Mouse (Mus musculus) gastrocnemius, postnatal 36 days (tissue): ENCODE measurements around the gene Atp6v0a4. TPM values are rescaled to one million over a fixed set of nuclear protein-coding genes. Genes with fewer than 3 reads are reported as not detected.

Experiments
- DNase-seq, 2 experiments: peaks; one replicate each; pipeline ENCODE4 v3.0.0; 2022
- intact Hi-C: fragments of 180-260 bp; cut with DNase I; formaldehyde crosslinking; loops from one replicate; pipeline ENCODE4 v1.15.1; 2025
- total RNA-seq, 2 experiments: library from RNA; stranded (reverse); gene quantifications; 2 replicates each; pipeline ENCODE4 v1.2.3; 2021

Gene Atp6v0a4
- total RNA-seq, 2 experiments from 2014 or later, result 0.39 to 0.61 TPM

DNA sequence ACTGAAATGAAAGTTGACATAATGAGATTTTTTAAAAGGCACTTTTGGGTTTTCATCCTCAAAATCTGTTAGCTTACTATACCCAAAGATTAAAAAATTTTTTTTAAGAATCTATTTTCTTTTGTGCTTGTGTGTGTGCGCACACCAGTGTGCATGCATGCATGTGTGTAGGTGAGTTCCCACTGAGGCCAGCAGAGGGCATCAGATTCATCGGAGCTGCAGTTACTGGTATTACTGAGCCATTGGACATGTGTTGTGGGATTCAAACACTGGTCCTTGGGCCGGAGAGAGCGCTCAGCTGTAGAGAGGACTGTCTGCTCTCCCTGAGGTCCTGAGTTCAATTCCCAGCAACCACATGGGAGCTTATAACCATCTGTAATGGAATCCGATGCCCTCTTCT lies 5.5 kb upstream of the Atp6v0a4 start:
- intact Hi-C loops, result no loop called here
- DNase-seq, result no peak

DNA sequence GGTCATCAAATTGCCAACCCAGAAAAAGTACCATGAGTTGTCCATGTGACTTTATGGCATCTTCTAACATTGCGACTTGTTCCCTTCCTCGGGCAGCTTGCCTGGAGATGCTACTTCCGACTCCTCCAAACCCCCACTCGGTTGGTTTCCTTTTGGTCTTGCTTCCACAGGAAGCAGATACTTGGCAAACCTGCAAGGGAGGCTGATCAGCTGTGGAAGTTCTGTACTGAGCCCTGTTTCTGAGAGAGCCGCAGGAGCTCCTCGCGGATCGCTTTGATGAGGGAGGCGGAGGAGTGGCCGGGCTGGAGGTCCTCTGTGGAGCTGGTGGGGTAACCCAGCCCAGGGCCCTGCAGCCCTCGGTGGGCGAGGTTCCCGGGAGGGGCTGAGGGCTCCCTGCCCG lies 3.7 kb upstream of the Atp6v0a4 start:
- intact Hi-C loops, result no loop called here
- no peak for DNase-seq

DNA sequence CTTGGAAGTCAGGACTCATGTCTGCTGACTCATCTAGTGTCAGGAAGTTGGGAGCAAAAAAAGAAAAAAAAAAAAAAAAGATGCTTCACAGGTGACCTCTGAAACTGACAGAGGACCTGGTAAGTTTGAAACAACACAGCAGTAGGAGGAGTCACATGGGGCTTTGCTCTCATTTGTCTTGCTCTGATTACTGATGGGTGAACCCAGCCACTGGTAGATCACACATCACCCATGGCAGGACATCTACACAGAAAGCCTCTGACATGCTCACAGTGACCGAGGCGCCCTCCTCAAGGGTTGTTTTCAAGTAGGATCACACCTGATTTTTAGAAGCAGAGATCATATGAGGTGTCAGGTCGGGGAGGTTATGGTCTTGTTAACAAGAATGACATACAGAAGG lies 1.1 kb upstream of the Atp6v0a4 start:
- intact Hi-C loops, result no loop called here
- no peak for DNase-seq

DNA sequence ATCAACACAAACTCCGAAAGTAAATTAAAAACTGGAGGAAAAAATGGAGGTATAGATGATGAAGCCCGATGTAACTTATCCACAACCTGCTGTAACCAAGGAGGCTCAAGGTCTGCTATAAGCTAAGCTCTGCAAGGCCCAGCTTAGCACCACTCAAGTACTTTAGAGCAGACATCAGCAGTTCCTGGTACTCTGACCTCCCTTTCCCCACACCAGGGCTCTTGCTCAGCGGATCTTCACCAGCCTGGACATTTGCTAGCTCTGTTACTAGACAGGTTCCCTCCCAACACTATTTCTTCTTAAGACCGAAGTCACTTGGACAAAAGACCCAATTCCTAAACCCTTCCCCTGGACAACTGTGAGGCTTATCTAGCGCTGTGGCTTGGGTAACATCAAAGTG lies 496 bp upstream of the Atp6v0a4 start:
- no peak for DNase-seq
- intact Hi-C loops, result no loop called here

DNA sequence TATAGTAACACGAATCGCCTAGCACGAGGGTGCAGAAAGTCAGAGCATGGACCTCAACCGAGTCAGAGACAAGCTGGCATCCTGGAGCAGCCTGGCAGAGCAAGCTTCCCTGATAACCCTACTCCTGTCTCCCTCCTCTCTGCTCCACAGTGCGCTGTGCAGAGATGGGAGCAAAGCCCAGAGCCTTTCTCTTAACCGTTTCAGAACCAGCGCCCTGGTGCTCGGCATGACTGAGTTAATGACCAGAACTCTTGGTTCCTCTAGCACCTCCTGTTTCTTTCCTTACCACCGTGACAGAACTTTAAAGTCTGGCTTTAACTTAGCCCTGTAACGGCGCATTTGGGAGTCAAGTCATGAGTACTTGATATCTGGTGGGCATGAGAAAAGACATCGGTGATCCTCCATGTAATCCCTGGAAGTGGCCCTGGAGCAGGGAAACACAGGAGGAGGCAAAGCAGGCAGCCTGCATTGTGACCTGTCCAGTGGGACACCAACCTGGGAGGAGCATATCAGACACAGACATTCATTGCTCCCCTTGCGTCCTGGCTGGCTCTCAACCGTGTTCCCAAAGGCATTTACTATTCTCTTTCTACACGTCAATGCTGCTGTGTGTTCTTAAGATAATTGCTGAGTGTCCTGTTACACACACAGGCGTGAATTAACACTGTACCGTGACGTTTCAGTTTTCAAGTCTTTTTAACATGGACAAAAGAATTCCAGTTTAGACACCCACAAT lies 747 bp downstream of the Atp6v0a4 start:
- intact Hi-C loops, result no loop called here
- no peak for DNase-seq

DNA sequence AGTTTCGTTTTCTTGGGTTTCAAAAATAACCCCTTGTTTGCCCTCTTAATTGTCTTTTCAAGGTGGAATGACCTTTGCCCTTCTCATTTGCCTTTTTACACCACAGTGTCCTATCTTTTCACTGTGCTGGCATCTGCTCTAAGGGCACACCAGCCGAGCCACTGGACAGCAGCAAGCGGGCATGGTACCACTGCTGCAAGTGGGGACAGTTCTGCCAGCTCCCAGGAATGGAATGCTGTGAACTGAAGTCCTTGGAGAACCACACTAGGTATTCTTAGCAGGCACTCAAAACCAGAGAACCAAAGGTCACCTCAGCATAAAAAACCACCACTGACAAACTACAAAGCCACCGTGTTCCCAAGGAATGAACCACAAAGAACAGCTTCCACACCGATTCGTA lies 1.6 kb downstream of the Atp6v0a4 start:
- no peak for DNase-seq
- intact Hi-C loops, result no loop called here

DNA sequence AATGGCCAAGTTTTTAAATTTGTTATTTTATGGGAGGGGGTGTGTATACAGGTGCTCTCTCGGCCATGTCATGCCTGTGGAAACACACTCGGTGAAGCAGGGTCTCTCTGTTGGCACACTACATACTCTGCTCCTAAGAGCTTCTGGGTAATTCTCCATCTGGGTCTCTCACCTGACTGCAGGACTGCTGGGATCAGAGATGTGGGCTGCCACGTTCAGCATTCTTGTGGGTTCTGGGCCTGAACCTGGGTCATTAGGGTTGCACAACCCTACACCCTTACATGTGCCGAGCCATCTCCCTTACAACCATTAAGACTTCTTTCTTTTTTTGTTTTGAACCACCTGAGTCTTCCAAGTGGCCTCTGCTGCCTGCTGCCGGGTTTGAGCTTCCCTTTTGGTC lies 2.5 kb downstream of the Atp6v0a4 start:
- DNase-seq, result no peak
- intact Hi-C loops, result no loop called here

DNA sequence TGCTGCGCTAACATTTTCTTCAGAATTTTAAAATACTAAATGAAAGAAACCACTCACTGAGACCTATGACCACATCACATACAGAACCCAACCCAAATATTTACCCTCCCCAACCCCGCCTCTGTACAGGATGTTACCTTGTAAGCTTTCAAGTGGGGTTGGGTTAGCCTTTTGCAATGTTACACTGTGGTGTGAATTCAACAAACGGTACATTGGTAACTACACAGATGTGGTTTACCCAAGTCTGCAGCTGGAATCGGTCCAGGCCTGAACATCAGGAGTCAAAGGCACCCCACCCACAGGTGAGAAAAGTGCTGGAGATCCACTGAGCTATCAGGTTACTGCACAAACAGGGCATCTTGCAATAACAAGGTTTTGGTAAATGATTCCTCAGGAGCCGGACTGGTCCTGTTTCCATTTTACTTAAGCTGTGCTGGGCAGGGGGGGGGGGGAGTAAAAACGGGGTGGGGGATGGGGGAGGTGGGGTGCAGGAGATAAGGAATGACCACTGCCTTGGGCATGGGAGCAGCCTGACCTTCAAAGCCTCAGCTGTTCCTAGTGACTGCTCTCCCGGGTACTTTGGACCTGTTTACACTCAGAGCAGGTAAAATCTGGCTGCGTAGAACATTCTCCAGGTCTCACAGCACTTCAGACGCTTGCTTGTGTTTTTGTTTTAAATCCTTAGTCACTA lies 3.6 kb downstream of the Atp6v0a4 start:
- intact Hi-C loops, result no loop called here

DNA sequence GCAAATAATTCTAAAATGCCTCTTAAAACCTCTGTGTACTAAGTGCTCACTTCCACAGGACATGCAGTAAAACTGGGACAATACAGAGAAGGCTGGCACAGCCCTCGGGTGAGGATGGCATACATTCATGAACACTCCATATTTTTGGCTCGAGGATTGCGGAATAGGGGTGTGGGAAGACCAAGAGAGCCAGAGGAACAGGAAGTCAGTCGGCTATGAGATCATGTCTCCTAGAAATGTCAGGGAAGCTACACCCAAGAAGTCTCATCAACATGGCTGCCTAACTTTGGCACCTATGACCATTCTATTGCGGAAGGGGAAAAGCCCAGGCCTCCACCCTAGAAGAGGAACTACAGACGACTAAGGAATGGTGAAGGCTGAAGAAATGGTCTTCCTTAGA lies 6.0 kb downstream of the Atp6v0a4 start:
- intact Hi-C loops, result no loop called here

More for the DNA sequence above, 3.6 kb downstream of the Atp6v0a4 start:
- DNase-seq, result no peak

GRCm38 (mm10) chr6:38116107-38116770 lies 8.1 kb downstream of the Atp6v0a4 start:
- no peak for DNase-seq
- intact Hi-C loops, result no loop called here

More for the DNA sequence above, 6.0 kb downstream of the Atp6v0a4 start:
- no peak for DNase-seq

DNA sequence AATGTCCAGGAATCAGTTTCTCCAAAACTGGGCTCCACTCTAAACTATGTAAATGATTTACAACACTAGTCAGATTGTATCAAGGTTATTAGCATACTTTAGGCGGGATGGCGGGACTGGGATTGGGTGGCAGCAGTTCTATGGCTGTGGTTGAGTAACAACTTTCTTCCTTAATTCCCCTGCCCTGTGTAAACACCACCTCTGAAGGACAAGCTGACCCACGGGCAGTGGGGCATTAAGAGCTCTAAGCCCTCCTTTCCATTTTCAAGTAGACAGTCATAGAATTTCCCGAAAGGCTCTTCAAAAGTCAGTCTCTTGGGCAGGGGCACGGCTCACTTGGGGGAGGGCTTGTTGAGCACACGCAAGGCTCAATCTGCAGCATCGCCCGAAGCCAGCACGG lies 13.5 kb downstream of the Atp6v0a4 start:
- DNase-seq, result no peak
- intact Hi-C loops, result no loop called here

- DNase-seq, result no peak
- intact Hi-C loops, result no loop called here
Measured at GRCm38 (mm10) chr6:38109871-38110270, 14.5 kb downstream of the Atp6v0a4 start.

GRCm38 (mm10) chr6:38109160-38109795 lies 15.1 kb downstream of the Atp6v0a4 start, which contains the start of gene Tmem213:
Gene Tmem213 (plus strand): TSS chr6:38109255.
- no peak for DNase-seq
- intact Hi-C loops, result no loop called here

DNA sequence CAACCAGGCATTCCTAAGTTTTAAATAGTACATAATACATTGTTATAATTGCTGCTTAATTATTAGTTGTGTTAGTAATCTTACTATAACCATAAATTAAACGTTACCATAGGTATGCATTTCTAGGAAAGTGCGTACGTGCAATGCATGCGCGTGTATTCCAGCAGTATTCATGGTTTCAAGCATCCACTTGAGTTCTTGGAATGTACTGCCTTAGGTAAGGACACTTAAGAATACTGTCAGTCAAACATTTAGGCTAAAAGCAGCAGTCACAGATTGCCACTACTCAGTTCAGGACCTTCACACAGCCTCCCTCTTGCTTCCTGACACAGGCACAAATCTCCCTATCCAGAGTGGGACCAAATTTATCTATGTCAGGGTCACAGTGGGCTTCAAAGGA lies 15.9 kb downstream of the Atp6v0a4 start:
- no peak for DNase-seq
- intact Hi-C loops, result no loop called here

- DNase-seq, result no peak
- intact Hi-C loops, result no loop called here
Measured at GRCm38 (mm10) chr6:38105924-38106323, 18.5 kb downstream of the Atp6v0a4 start.

GRCm38 (mm10) chr6:38103775-38104174 lies 20.6 kb downstream of the Atp6v0a4 start:
- intact Hi-C loops, result no loop called here

GRCm38 (mm10) chr6:38102216-38102795 lies 22.1 kb downstream of the Atp6v0a4 start:
- intact Hi-C loops, result no loop called here
- no peak for DNase-seq

More at GRCm38 (mm10) chr6:38103775-38104174, 20.6 kb downstream of the Atp6v0a4 start:
- no peak for DNase-seq

DNA sequence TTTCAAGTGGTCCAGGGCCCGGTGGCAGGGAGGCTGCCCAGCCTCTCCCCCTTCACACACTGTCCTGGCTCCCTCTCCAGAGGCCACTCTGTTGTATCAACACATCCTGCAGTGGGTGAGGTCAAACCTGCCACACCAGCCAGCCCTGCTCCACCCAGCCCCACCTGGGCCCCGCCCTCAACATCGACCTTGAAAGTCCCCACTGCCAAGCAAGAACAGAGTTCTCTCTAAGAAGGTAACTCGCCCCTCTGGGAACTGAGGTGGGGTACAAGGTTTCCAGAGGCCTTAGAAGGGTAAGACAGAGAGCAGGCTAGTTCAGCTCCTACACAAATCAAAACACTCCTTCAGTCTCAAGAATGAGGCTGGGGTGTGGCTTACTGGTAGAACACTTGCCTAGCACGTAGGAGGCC lies 27.4 kb downstream of the Atp6v0a4 start:
- DNase-seq, result no peak
- intact Hi-C loops, result no loop called here

GRCm38 (mm10) chr6:38094701-38095100 lies 29.7 kb downstream of the Atp6v0a4 start:
- intact Hi-C loops, result no loop called here
- DNase-seq, result no peak

- no peak for DNase-seq
- intact Hi-C loops, result no loop called here
Measured at GRCm38 (mm10) chr6:38092539-38092938, 31.8 kb downstream of the Atp6v0a4 start.
